Mouse (Mus musculus): Measurements from ENCODE around the gene Isoc2b. TPM values are rescaled to one million over a fixed set of nuclear protein-coding genes. Genes with fewer than 3 reads are reported as not detected.
"Not testable (repeated sequence)": the region's sequence is repeated elsewhere in the genome, so short reads cannot be mapped to it uniquely, and the experiment has no call there.

Gene Isoc2b
- polyA plus RNA-seq, 2 experiments = 1.6 to 2.8 TPM

DNA sequence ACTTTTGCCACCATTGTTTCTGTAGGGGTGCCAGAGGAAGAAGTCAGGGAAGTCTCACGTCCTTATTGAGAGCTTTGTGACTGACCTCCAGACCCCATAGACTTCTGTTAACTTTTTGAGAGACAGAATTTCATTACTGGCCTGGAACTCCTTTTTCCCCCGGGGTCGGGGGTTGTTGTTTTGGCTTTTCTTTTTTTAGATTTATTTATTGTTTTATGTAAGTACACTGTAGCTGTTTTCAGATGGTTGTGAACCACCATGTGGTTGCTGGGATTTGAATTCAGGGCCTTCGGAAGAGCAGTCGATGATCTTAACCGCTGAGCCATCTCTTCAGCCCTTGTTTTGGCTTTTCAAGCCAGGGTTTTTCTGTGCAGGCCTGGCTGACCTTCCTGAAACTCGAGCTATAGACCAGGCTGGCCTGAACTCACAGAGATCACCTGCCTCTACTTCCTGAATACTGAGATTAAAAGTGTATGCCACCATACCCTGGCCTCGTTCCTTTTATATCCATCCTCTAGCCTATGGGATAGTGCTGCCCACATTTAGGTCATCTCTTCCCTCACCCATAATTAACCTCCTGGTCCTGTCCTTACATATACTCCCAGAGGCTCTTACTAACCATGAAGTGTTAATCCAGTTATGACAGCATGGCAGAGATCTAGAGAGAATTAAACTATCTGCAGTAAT, 56.8 kb downstream of the Isoc2b start:
- WGBS (ENCODE audit: insufficient replicate concordance) = 13% methylated on average over 8 of the region's 8 CpGs
- DNase-seq (ENCODE audit: low read depth in 3 of 3, low spot score in 3 of 3) (no peak), ATAC-seq (ENCODE audit: insufficient read depth) (no peak)
- no peaks in the 10 kb centered on the region for H3K27me3 ChIP-seq (ENCODE audit: control insufficient read depth, insufficient read depth, low read length)
- peak overlapping the region; percentile 82 for H3K27ac ChIP-seq
- H3K4me2 ChIP-seq (ENCODE audit: low read depth) = peak overlapping the region; percentile 77
- H3K9me3 ChIP-seq (ENCODE audit: control insufficient read depth, low read length) = no peaks in the 10 kb centered on the region
- H3K4me3 ChIP-seq (ENCODE audit: insufficient read depth in 1 of 2, low read depth in 2 of 2, low read length in 2 of 2) = peak overlapping the region; percentile 100
- peak overlapping the region; percentile 81 for H3K9ac ChIP-seq (replicated peaks)
- peaks cover 31% of the 10 kb centered on the region for H3K36me3 ChIP-seq (replicated peaks; ENCODE audit: control insufficient read depth, insufficient read depth, low read depth)
- H3K4me1 ChIP-seq (replicated peaks; ENCODE audit: control insufficient read depth in 2 of 2, insufficient read depth in 2 of 2, low read length in 1 of 2) = peaks cover 26 to 27% of the 10 kb centered on the region in 2 experiments
- TF ChIP-seq EP300 (IDR thresholded peaks at IDR 0.05; ENCODE audit: low read depth) = no peak
- TF ChIP-seq CTCF (IDR thresholded peaks at IDR 0.05; ENCODE audit: low read depth) = no peak

DNA sequence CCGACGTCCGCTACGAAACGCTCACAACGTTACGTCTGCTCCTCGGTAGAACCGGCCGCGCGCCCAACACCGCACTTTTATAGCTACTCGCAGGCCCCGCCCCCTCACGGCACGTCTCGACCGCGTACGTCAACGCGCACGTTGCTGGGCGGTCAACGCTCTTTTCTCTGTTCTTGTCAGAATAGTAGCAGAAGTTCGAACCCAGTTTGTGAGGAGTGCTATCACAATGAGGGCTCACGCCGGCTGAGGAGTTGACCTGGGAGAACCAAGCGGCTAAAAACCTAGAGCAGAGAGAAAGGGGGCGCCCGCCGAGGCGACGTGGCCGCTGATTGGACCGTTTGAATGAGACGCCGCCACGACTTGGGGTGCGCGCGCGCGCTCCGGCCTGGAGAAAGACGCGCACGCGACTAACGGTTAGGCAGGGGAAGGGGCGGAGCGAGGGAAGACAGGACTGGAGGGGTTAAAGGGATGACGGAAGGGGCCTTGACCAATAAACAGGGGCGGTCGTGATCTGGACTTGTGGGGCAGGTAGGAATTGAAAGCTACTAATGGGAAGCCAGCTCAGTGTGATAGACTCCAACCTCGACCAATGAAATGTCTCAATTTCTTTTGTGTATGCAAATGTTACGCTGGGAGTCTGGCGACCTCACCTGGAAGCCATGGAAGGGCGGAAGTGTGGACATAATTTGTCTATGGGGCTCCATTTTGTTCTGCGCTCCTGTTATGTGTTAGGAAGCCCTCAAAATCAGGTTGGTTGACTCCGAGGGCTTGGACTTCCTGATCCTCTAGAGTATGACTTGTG, 57.6 kb downstream of the Isoc2b start, which contains the start of gene Ube2s:
Ube2s (minus strand) TSS at position 288 of the 802 bp plus-strand sequence.
- ATAC-seq (ENCODE audit: insufficient read depth) (peak; percentile 96), DNase-seq (ENCODE audit: low read depth in 3 of 3, low spot score in 3 of 3) (peak; percentile 99 to 100 (median 100))
- TF ChIP-seq EP300 (IDR thresholded peaks at IDR 0.05; ENCODE audit: low read depth) (peak; percentile 59), CTCF (IDR thresholded peaks at IDR 0.05; ENCODE audit: low read depth) (peak; percentile 50)
- peaks cover 35% of the 10 kb centered on the region for H3K36me3 ChIP-seq (replicated peaks; ENCODE audit: control insufficient read depth, insufficient read depth, low read depth)
- peak within 1 kb of the TSS; percentile 95 for H3K9ac ChIP-seq (replicated peaks)
- no peaks in the 10 kb centered on the region for H3K9me3 ChIP-seq (ENCODE audit: control insufficient read depth, low read length)
- H3K4me3 ChIP-seq (ENCODE audit: insufficient read depth in 1 of 2, low read depth in 2 of 2, low read length in 2 of 2) = peak within 1 kb of the TSS; percentile 100
- H3K27me3 ChIP-seq (ENCODE audit: control insufficient read depth, insufficient read depth, low read length) = no peaks in the 10 kb centered on the region
- peaks cover 29 to 30% of the 10 kb centered on the region in 2 experiments for H3K4me1 ChIP-seq (replicated peaks; ENCODE audit: control insufficient read depth in 2 of 2, insufficient read depth in 2 of 2, low read length in 1 of 2)
- H3K27ac ChIP-seq = peak within 1 kb of the TSS; percentile 82
- peak within 1 kb of the TSS; percentile 98 for H3K4me2 ChIP-seq (ENCODE audit: low read depth)
- under 1% methylated on average over 62 of the region's 62 CpGs for WGBS (ENCODE audit: insufficient replicate concordance)

DNA sequence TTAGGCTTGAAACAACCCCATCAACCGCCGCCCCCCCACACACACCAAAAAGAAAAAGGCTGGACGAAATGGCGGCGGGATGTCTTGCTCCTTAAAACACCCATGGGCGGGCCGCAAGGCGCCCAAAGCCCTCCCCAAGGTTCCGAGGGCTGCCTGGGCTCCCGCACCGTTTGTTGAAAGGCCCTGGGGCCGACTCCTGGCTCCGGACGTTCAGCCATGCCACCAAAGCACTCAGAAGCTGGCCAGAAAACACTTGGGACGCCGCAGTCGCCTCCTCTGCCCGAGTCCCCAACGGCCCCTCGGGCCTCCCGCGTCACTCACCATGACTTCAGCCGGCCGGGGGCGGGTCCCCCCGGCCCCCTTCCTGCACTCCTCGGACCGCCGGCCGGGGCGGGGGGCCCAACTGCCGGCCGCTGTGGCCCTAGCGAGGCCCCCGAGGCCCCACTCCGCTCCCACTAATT, 58.2 kb downstream of the Isoc2b start:
- Histone ChIP-seq H3K9ac (replicated peaks) (peak overlapping the region; percentile 95), H3K27ac (peak overlapping the region; percentile 82), H3K9me3 (ENCODE audit: control insufficient read depth, low read length) (no peaks in the 10 kb centered on the region), H3K4me3 (ENCODE audit: insufficient read depth in 1 of 2, low read depth in 2 of 2, low read length in 2 of 2) (peak overlapping the region; percentile 100), H3K36me3 (replicated peaks; ENCODE audit: control insufficient read depth, insufficient read depth, low read depth) (peaks cover 42% of the 10 kb centered on the region), H3K4me1 (replicated peaks; ENCODE audit: control insufficient read depth in 2 of 2, insufficient read depth in 2 of 2, low read length in 1 of 2) (peaks cover 35 to 36% of the 10 kb centered on the region in 2 experiments), H3K27me3 (ENCODE audit: control insufficient read depth, insufficient read depth, low read length) (no peaks in the 10 kb centered on the region), H3K4me2 (ENCODE audit: low read depth) (peak overlapping the region; percentile 98)
- DNase-seq (ENCODE audit: low read depth in 3 of 3, low spot score in 3 of 3) (no peak), ATAC-seq (ENCODE audit: insufficient read depth) (peak; percentile 9; the same call in 1 of the 2 replicates)
- TF ChIP-seq CTCF (IDR thresholded peaks at IDR 0.05; ENCODE audit: low read depth) = no peak
- TF ChIP-seq EP300 (IDR thresholded peaks at IDR 0.05; ENCODE audit: low read depth) = no peak
- WGBS (ENCODE audit: insufficient replicate concordance) = under 1% methylated on average over 23 of the region's 36 CpGs

DNA sequence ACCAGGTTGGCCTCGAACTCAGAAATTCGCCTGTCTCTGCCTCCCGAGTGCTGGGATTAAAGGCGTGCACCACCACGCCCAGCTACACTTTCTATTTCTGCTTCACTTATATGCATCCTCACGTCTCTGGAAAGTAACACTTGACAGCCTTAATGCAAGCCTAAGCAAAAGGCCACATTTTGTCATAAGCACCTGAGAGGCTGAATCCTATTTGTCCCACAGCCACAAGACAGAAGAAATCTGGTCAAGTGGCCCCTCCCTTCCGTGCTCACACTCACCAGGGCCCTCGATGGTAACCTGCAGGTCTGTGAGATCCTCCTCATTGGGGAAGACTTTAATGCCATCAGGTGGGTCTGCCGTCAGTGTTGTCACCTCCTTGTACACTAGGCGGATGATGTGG, 58.9 kb downstream of the Isoc2b start:
- H3K27me3 ChIP-seq (ENCODE audit: control insufficient read depth, insufficient read depth, low read length); DNase-seq (ENCODE audit: low read depth in 3 of 3, low spot score in 3 of 3); H3K9me3 ChIP-seq (ENCODE audit: control insufficient read depth, low read length); ATAC-seq (ENCODE audit: insufficient read depth): not testable (repeated sequence)
- Histone ChIP-seq H3K4me2 (ENCODE audit: low read depth) (peak overlapping the region; percentile 98), H3K27ac (peak overlapping the region; percentile 82), H3K4me1 (replicated peaks; ENCODE audit: control insufficient read depth in 2 of 2, insufficient read depth in 2 of 2, low read length in 1 of 2) (peaks cover 39 to 40% of the 10 kb centered on the region in 2 experiments), H3K4me3 (ENCODE audit: insufficient read depth in 1 of 2, low read depth in 2 of 2, low read length in 2 of 2) (peak overlapping the region; percentile 100), H3K9ac (replicated peaks) (peak overlapping the region; percentile 95), H3K36me3 (replicated peaks; ENCODE audit: control insufficient read depth, insufficient read depth, low read depth) (peaks cover 49% of the 10 kb centered on the region)
- 11% methylated on average over 10 of the region's 10 CpGs for WGBS (ENCODE audit: insufficient replicate concordance)

DNA sequence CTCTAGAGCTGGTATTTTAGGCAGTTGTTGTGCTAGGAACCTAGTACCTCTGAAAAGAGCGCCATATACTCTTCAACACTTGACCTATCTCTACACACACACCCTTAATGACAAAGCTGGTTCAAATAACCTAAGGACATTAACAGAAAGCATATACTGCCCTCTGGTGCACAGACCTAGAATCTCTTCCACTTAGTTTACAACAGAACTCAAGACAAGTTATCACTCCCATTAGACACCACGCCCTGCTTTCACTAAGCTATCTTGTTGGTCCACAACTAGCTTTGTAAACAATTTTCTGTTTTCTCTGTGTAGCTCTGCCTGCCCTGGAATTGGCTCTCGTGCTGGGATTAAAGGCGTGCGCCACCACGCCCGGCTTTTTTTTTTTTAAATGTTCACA, 63.3 kb downstream of the Isoc2b start:
- Histone ChIP-seq H3K4me2 (ENCODE audit: low read depth) (peak overlapping the region; percentile 41), H3K27ac (peak overlapping the region; percentile 81)

More for the DNA sequence above, 63.3 kb downstream of the Isoc2b start:
- Histone ChIP-seq H3K36me3 (replicated peaks; ENCODE audit: control insufficient read depth, insufficient read depth, low read depth) (peaks cover 69% of the 10 kb centered on the region), H3K4me1 (replicated peaks; ENCODE audit: control insufficient read depth in 2 of 2, insufficient read depth in 2 of 2, low read length in 1 of 2) (peaks cover 33% of the 10 kb centered on the region in 2 experiments), H3K9me3 (ENCODE audit: control insufficient read depth, low read length) (no peaks in the 10 kb centered on the region), H3K4me3 (ENCODE audit: insufficient read depth in 1 of 2, low read depth in 2 of 2, low read length in 2 of 2) (no peak overlapping the region), H3K9ac (replicated peaks) (no peak overlapping the region), H3K27me3 (ENCODE audit: control insufficient read depth, insufficient read depth, low read length) (no peaks in the 10 kb centered on the region)
- WGBS (ENCODE audit: insufficient replicate concordance) = 32% methylated on average over 7 of the region's 7 CpGs
- ATAC-seq (ENCODE audit: insufficient read depth) = peak; percentile 81
- TF ChIP-seq EP300 (IDR thresholded peaks at IDR 0.05; ENCODE audit: low read depth) (peak; percentile 54; the same call in 1 of the 2 replicates), CTCF (IDR thresholded peaks at IDR 0.05; ENCODE audit: low read depth) (peak; percentile 72)
- peak; percentile 76 to 89 (median 84) for DNase-seq (ENCODE audit: low read depth in 3 of 3, low spot score in 3 of 3)

All from liver, embryonic 14.5 days (tissue).